Comparison of ENCODE assay signal across 17 mouse cellular contexts in the genomic region with DNA sequence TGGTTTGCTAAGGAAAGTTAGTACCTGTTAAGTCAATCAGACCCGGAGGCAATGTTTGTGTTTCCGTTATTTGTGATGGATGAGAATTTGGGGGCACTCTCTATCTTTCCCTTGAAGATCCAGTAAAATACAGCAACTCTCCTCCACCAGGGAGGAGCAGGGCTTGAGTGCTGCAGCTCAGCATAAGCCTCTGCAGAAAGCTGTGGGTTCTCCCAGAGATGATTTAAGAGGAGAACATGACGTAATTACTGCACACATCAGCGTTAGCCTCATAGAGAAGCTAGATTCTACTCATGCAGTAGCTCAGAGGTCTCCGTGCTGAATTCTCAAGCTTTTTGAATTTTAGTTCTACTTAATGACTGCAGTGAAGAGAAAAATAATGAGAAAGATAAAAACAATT.
"Had no signal": no experiment of that assay in that cellular context is flagged by ENCODE, and none has a peak within 500 bp of the region (broad histone marks: within the 10 kb centered on the region; RNA-seq: fewer than 3 reads in every experiment).

No protein-coding gene starts in this region.

- H3K4me3 ChIP-seq: liver, embryonic 12.5 days; midbrain, embryonic 10.5 days; midbrain, embryonic 12.5 days; neural tube, embryonic 12.5 days; stomach, embryonic 15.5 days had no signal

- H3K9ac ChIP-seq: liver, embryonic 12.5 days; liver, embryonic 14.5 days; midbrain, embryonic 12.5 days; neural tube, embryonic 12.5 days; stomach, embryonic 15.5 days had no signal

- H3K4me2 ChIP-seq: liver, embryonic 12.5 days; midbrain, embryonic 12.5 days; neural tube, embryonic 12.5 days; stomach, embryonic 15.5 days had no signal

- H3K27ac ChIP-seq: liver, embryonic 12.5 days; liver, embryonic 14.5 days; midbrain, embryonic 10.5 days; midbrain, embryonic 12.5 days; neural tube, embryonic 12.5 days; stomach, embryonic 15.5 days; stomach, postnatal 0 days had no signal

- H3K4me1 ChIP-seq: midbrain, embryonic 10.5 days; midbrain, embryonic 12.5 days; neural tube, embryonic 12.5 days; stomach, embryonic 15.5 days had no signal

- H3K9me3 ChIP-seq: liver, embryonic 12.5 days; midbrain, embryonic 10.5 days; midbrain, embryonic 12.5 days; neural tube, embryonic 12.5 days; stomach, embryonic 15.5 days had no signal

- H3K36me3 ChIP-seq: liver, embryonic 12.5 days; midbrain, embryonic 10.5 days; midbrain, embryonic 12.5 days; neural tube, embryonic 12.5 days; stomach, embryonic 15.5 days had no signal

- DNase-seq: lung, adult 18-20 months; lung, postnatal 10 days; lung, postnatal 4 days; midbrain, embryonic 14.5 days; right cerebral cortex, postnatal 14 days; right cerebral cortex, postnatal 4 days; thymus, adult 2 months; thymus, postnatal 25 days; thymus, postnatal 4 days had no signal

- H3K27me3 ChIP-seq: liver, embryonic 12.5 days; midbrain, embryonic 12.5 days; neural tube, embryonic 12.5 days; stomach, embryonic 15.5 days had no signal

- ATAC-seq: liver, embryonic 12.5 days; midbrain, embryonic 16.5 days had no signal
